Mouse (Mus musculus): ENCODE results near the gene Timmdc1.

Timmdc1 gene

GRCm38 (mm10) chr16:38463305-38463704 lies 59.2 kb downstream of the Timmdc1 start:
- DNase-seq (ENCODE audit: low spot score in 2 of 2): no peak

- DNase-seq (ENCODE audit: low spot score in 2 of 2): no peak
Observed at GRCm38 (mm10) chr16:38462161-38462560, 60.3 kb downstream of the Timmdc1 start.

GRCm38 (mm10) chr16:38461749-38462148 lies 60.7 kb downstream of the Timmdc1 start:
- DNase-seq (ENCODE audit: low spot score in 2 of 2): no peak

GRCm38 (mm10) chr16:38459990-38460389 lies 62.5 kb downstream of the Timmdc1 start:
- DNase-seq (ENCODE audit: low spot score in 2 of 2): no peak

DNA sequence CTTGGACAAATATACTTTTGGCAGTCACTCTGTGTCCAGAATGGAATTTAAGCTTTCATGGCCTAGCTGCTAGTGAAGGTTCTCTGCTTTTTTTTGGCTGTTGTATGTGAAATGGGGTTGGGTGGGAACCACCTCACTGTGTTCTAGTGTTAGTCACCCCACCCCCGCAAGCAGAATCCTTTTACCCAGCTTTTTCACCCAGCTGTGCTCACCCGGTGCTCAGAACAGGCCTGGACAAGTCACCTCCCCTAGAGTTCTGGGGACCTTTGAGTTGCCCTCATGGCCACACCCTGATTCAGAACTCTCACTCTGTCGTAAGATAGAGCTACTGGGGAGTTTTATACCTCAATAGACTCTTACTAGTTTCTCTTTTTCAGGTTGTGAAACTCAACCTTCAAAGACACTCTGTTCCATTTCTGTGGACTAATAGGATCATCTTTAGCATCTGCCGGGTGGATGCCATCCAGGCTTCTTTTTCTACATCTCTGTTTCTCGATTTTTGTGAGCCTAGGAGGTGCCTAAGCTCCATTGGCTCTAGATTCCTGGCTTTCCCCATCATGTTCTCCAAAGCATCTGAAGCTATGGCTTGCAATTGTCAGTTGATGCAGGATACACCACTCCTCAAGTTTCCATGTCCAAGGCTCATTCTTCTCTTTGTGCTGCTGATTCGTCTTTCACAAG lies 63.7 kb downstream of the Timmdc1 start:
- no peak for DNase-seq (ENCODE audit: low spot score in 2 of 2)

- no peak for DNase-seq (ENCODE audit: low spot score in 2 of 2)
Observed at GRCm38 (mm10) chr16:38456812-38457567, 65.5 kb downstream of the Timmdc1 start.

GRCm38 (mm10) chr16:38455511-38456418 lies 66.7 kb downstream of the Timmdc1 start, which contains the start of gene Cd80:
Cd80 (plus strand) TSS chr16:38455561.
- no peak for DNase-seq (ENCODE audit: low spot score in 2 of 2)

GRCm38 (mm10) chr16:38454533-38455254 lies 67.8 kb downstream of the Timmdc1 start:
- no peak for DNase-seq (ENCODE audit: low spot score in 2 of 2)

- DNase-seq (ENCODE audit: low spot score in 2 of 2): no peak
Observed at GRCm38 (mm10) chr16:38453952-38454351, 68.5 kb downstream of the Timmdc1 start.

DNA sequence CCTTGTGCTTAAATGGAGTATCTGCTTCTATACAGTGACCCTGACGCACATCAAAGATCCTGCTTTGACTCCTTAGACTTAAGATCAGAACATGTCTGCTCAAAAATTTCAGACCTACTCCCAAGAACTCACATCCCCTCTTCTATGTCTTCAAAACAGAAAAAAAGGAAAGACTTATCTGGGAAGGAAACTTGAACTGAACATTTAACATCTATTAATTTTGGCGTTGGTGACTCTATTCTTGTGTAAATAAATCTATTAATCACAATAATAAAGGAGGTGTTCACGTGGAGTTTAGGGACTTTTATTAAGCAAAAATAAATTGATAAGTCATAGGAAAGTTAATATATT lies 69.3 kb downstream of the Timmdc1 start:
- DNase-seq (ENCODE audit: low spot score in 2 of 2): no peak

- DNase-seq (ENCODE audit: low spot score in 2 of 2): peak; percentile 92 to 93
Observed at GRCm38 (mm10) chr16:38452442-38453202, 69.8 kb downstream of the Timmdc1 start, which contains the start of gene Adprh. Adprh (minus strand) TSS chr16:38452703.

- DNase-seq (ENCODE audit: low spot score in 2 of 2): no peak
Observed at GRCm38 (mm10) chr16:38451421-38452205, 70.8 kb downstream of the Timmdc1 start.

GRCm38 (mm10) chr16:38450707-38451106 lies 71.8 kb downstream of the Timmdc1 start:
- no peak for DNase-seq (ENCODE audit: low spot score in 2 of 2)

DNA sequence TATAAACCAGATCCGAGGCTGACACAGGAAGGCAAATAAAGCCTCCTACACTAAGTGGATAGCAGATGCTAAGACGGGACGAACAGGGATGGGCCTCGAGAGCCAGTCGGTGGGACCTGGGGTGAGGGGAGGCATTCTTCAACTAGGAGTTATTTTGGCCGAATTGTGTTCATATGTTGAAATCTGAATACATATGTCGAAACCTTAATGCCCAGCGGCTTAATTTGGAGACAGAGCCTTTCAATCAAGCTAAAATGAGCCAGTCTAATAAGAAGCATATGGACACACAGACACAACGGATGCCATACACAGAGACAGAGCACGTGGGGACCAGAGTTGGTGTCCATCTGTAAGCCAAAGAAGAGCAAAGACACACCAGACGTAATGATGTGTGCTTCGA lies 74.0 kb downstream of the Timmdc1 start:
- no peak for DNase-seq (ENCODE audit: low spot score in 2 of 2)

All from urinary bladder, postnatal 4 days (tissue).